Mouse (Mus musculus): ENCODE measurements at regions not wholly inside any gene's neighbourhood (a gene's known extent, or its start where the extent isn't known, plus 50 kb on each side); places are given as distances from the start of the nearest gene placed in this dataset.

- no peaks in the 10 kb centered on the region for H3K27me3 ChIP-seq (ENCODE audit: control insufficient read depth, insufficient read depth, low read length)
- H3K4me3 ChIP-seq (ENCODE audit: low read length) = no peak overlapping the region
- H3K4me1 ChIP-seq (ENCODE audit: control insufficient read depth, insufficient read depth, low read length) = no peaks in the 10 kb centered on the region
- no peaks in the 10 kb centered on the region for H3K9me3 ChIP-seq (ENCODE audit: control insufficient read depth, low read length)
- no peak overlapping the region for H3K4me2 ChIP-seq (replicated peaks; ENCODE audit: low read depth, low read length)
- no peaks in the 10 kb centered on the region for H3K36me3 ChIP-seq (ENCODE audit: control insufficient read depth, insufficient read depth, low read length)
- H3K27ac ChIP-seq (ENCODE audit: low read depth, low read length) = no peak overlapping the region
- 98% methylated on average over 3 of the region's 3 CpGs for WGBS
- no peak overlapping the region for H3K9ac ChIP-seq (ENCODE audit: low read depth, low read length)
- no peak for ATAC-seq (ENCODE audit: low FRiP score, low TSS enrichment)
These were observed 86.2 kb upstream of the Zfp462 start for GRCm38 (mm10) chr4:54858604-54859003.

- no peak overlapping the region for H3K9ac ChIP-seq (ENCODE audit: low read depth, low read length)
- H3K4me1 ChIP-seq (ENCODE audit: control insufficient read depth, insufficient read depth, low read length) = no peaks in the 10 kb centered on the region
- no peaks in the 10 kb centered on the region for H3K27me3 ChIP-seq (ENCODE audit: control insufficient read depth, insufficient read depth, low read length)
- WGBS = 49% methylated on average over 2 of the region's 2 CpGs
- no peak overlapping the region for H3K4me3 ChIP-seq (ENCODE audit: low read length)
- no peak overlapping the region for H3K4me2 ChIP-seq (replicated peaks; ENCODE audit: low read depth, low read length)
- no peaks in the 10 kb centered on the region for H3K9me3 ChIP-seq (ENCODE audit: control insufficient read depth, low read length)
- no peak overlapping the region for H3K27ac ChIP-seq (ENCODE audit: low read depth, low read length)
- no peak for ATAC-seq (ENCODE audit: low FRiP score, low TSS enrichment)
- no peaks in the 10 kb centered on the region for H3K36me3 ChIP-seq (ENCODE audit: control insufficient read depth, insufficient read depth, low read length)
These were observed 78.8 kb upstream of the Zfp462 start for GRCm38 (mm10) chr4:54866062-54866461.

GRCm38 (mm10) chr4:54874136-54874827 lies 70.6 kb upstream of the Zfp462 start:
- no peak overlapping the region for H3K4me2 ChIP-seq (replicated peaks; ENCODE audit: low read depth, low read length)
- H3K9ac ChIP-seq (ENCODE audit: low read depth, low read length) = no peak overlapping the region
- H3K9me3 ChIP-seq (ENCODE audit: control insufficient read depth, low read length) = no peaks in the 10 kb centered on the region
- H3K4me3 ChIP-seq (ENCODE audit: low read length) = no peak overlapping the region
- ATAC-seq (ENCODE audit: low FRiP score, low TSS enrichment) = no peak
- 82% methylated on average over 13 of the region's 13 CpGs for WGBS
- H3K27ac ChIP-seq (ENCODE audit: low read depth, low read length) = no peak overlapping the region
- no peaks in the 10 kb centered on the region for H3K36me3 ChIP-seq (ENCODE audit: control insufficient read depth, insufficient read depth, low read length)
- H3K27me3 ChIP-seq (ENCODE audit: control insufficient read depth, insufficient read depth, low read length) = no peaks in the 10 kb centered on the region
- peaks cover 5% of the 10 kb centered on the region; the same call in 1 of the 2 replicates for H3K4me1 ChIP-seq (ENCODE audit: control insufficient read depth, insufficient read depth, low read length)

GRCm38 (mm10) chr4:54875506-54875905 lies 69.3 kb upstream of the Zfp462 start:
- H3K27me3 ChIP-seq (ENCODE audit: control insufficient read depth, insufficient read depth, low read length) = no peaks in the 10 kb centered on the region
- no peak overlapping the region for H3K27ac ChIP-seq (ENCODE audit: low read depth, low read length)
- WGBS = 72% methylated on average over 8 of the region's 8 CpGs
- no peak overlapping the region for H3K9ac ChIP-seq (ENCODE audit: low read depth, low read length)
- H3K36me3 ChIP-seq (ENCODE audit: control insufficient read depth, insufficient read depth, low read length) = no peaks in the 10 kb centered on the region
- no peak overlapping the region for H3K4me2 ChIP-seq (replicated peaks; ENCODE audit: low read depth, low read length)
- H3K4me1 ChIP-seq (ENCODE audit: control insufficient read depth, insufficient read depth, low read length) = peaks cover 5% of the 10 kb centered on the region; the same call in 1 of the 2 replicates
- H3K4me3 ChIP-seq (ENCODE audit: low read length) = no peak overlapping the region
- H3K9me3 ChIP-seq (ENCODE audit: control insufficient read depth, low read length) = no peaks in the 10 kb centered on the region
- ATAC-seq (ENCODE audit: low FRiP score, low TSS enrichment) = no peak

- H3K9ac ChIP-seq (ENCODE audit: low read depth, low read length) = no peak overlapping the region
- ATAC-seq (ENCODE audit: low FRiP score, low TSS enrichment) = no peak
- WGBS = 67% methylated on average over 2 of the region's 2 CpGs
- no peak overlapping the region for H3K27ac ChIP-seq (ENCODE audit: low read depth, low read length)
- no peaks in the 10 kb centered on the region for H3K27me3 ChIP-seq (ENCODE audit: control insufficient read depth, insufficient read depth, low read length)
- peaks cover 5% of the 10 kb centered on the region; the same call in 1 of the 2 replicates for H3K4me1 ChIP-seq (ENCODE audit: control insufficient read depth, insufficient read depth, low read length)
- no peak overlapping the region for H3K4me3 ChIP-seq (ENCODE audit: low read length)
- H3K9me3 ChIP-seq (ENCODE audit: control insufficient read depth, low read length) = no peaks in the 10 kb centered on the region
- H3K36me3 ChIP-seq (ENCODE audit: control insufficient read depth, insufficient read depth, low read length) = no peaks in the 10 kb centered on the region
- no peak overlapping the region for H3K4me2 ChIP-seq (replicated peaks; ENCODE audit: low read depth, low read length)
These were observed 67.5 kb upstream of the Zfp462 start for GRCm38 (mm10) chr4:54877361-54877760.

GRCm38 (mm10) chr4:54878531-54878930 lies 66.3 kb upstream of the Zfp462 start:
- Histone ChIP-seq H3K27ac (ENCODE audit: low read depth, low read length) (no peak overlapping the region), H3K9ac (ENCODE audit: low read depth, low read length) (no peak overlapping the region), H3K4me1 (ENCODE audit: control insufficient read depth, insufficient read depth, low read length) (peaks cover 5% of the 10 kb centered on the region; the same call in 1 of the 2 replicates), H3K27me3 (ENCODE audit: control insufficient read depth, insufficient read depth, low read length) (no peaks in the 10 kb centered on the region), H3K36me3 (ENCODE audit: control insufficient read depth, insufficient read depth, low read length) (no peaks in the 10 kb centered on the region), H3K4me3 (ENCODE audit: low read length) (no peak overlapping the region), H3K4me2 (replicated peaks; ENCODE audit: low read depth, low read length) (no peak overlapping the region), H3K9me3 (ENCODE audit: control insufficient read depth, low read length) (no peaks in the 10 kb centered on the region)
- ATAC-seq (ENCODE audit: low FRiP score, low TSS enrichment) = no peak
- 89% methylated on average over 3 of the region's 3 CpGs for WGBS

GRCm38 (mm10) chr4:54893288-54893687 lies 51.6 kb upstream of the Zfp462 start:
- no peaks in the 10 kb centered on the region for H3K27me3 ChIP-seq (ENCODE audit: control insufficient read depth, insufficient read depth, low read length)
- no peaks in the 10 kb centered on the region for H3K36me3 ChIP-seq (ENCODE audit: control insufficient read depth, insufficient read depth, low read length)
- H3K27ac ChIP-seq (ENCODE audit: low read depth, low read length) = no peak overlapping the region
- H3K4me2 ChIP-seq (replicated peaks; ENCODE audit: low read depth, low read length) = no peak overlapping the region
- ATAC-seq (ENCODE audit: low FRiP score, low TSS enrichment) = no peak
- H3K4me3 ChIP-seq (ENCODE audit: low read length) = no peak overlapping the region
- no peak overlapping the region for H3K9ac ChIP-seq (ENCODE audit: low read depth, low read length)
- H3K4me1 ChIP-seq (ENCODE audit: control insufficient read depth, insufficient read depth, low read length) = no peaks in the 10 kb centered on the region
- no peaks in the 10 kb centered on the region for H3K9me3 ChIP-seq (ENCODE audit: control insufficient read depth, low read length)
- 55% methylated on average over 5 of the region's 5 CpGs for WGBS

All from kidney, embryonic 14.5 days (tissue).